Mouse (Mus musculus) thymus, adult 2 months (tissue): Measurements from ENCODE around the gene Gm7861.
"Not testable (repeated sequence)": the region's sequence is repeated elsewhere in the genome, so short reads cannot be mapped to it uniquely, and the experiment has no call there.

Experiments
- CTCF ChIP-seq: fragments of 200-500 bp; IDR thresholded peaks from 2 replicates; pipeline ENCODE4 v1.5.1; 2012; ENCODE audit warnings: mild to moderate bottlenecking, control low read depth, low read length, moderate library complexity, borderline replicate concordance; ENCODE audit not compliant: control insufficient read depth, poor library complexity, insufficient read depth; ENCODE audit errors: extremely low read depth
- POLR2A ChIP-seq: fragments of 200-500 bp; IDR thresholded peaks from 2 replicates; pipeline ENCODE4 v1.6.1; 2012; ENCODE audit warnings: mild to moderate bottlenecking, low read length, control low read depth, moderate library complexity; ENCODE audit not compliant: control insufficient read depth, poor library complexity, insufficient read depth; ENCODE audit errors: extremely low read depth

DNA sequence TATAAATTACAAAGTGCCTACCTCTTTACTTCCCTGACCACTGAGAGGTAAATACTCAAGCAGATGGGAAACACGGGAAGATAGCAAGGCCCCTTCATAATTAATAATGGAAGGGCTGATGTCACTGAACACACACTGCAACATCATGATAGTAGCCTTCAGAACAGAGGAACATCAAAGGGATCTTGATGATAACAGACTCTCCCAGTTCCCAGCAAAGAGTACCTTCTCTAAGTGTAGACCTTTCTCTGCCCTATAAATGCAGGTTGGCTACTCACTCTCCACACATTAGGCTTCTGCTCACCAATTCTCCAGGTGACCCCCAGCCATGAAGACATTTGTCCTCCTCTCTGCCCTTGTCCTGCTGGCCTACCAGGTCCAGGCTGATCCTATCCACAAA is 29.2 kb downstream of the Gm7861 start, which contains the start of gene Defa37:
- not testable (repeated sequence) for TF ChIP-seq CTCF, POLR2A
